Mouse (Mus musculus): Measurements from ENCODE around the gene Thoc6. TPM values are rescaled to one million over a fixed set of nuclear protein-coding genes. Genes with fewer than 3 reads are reported as not detected.

Gene Thoc6
- polyA plus RNA-seq (2012), result 85.4 and 101 TPM in 2 replicates

GRCm38 (mm10) chr17:23673424-23674073, at the start of gene Thoc6, which contains the start of gene Hcfc1r1:
Gene Thoc6, minus strand, starts transcription at chr17:23673882.
Gene Hcfc1r1, plus strand, starts transcription at chr17:23673596.

GRCm38 (mm10) chr17:23722376-23723125, 48.9 kb upstream of the Thoc6 start, which contains the start of gene 1520401A03Rik:
Gene 1520401A03Rik, minus strand, starts transcription at chr17:23722783.

GRCm38 (mm10) chr17:23683856-23684672, 10.4 kb upstream of the Thoc6 start, which contains the start of gene Cldn9:
Gene Cldn9, minus strand, starts transcription at chr17:23684026.

GRCm38 (mm10) chr17:23679127-23679835, 5.6 kb upstream of the Thoc6 start, which contains the start of gene Cldn6:
Gene Cldn6, plus strand, starts transcription at chr17:23679249.

GRCm38 (mm10) chr17:23677236-23677679, 3.6 kb upstream of the Thoc6 start, which contains the start of gene Tnfrsf12a:
Gene Tnfrsf12a, minus strand, starts transcription at chr17:23677468.

GRCm38 (mm10) chr17:23660117-23660875, 13.4 kb downstream of the Thoc6 start, which contains the start of gene Bicdl2:
Gene Bicdl2, plus strand, starts transcription at chr17:23660506.

GRCm38 (mm10) chr17:23644613-23645495, 28.8 kb downstream of the Thoc6 start, which contains the start of gene Mmp25:
Gene Mmp25, minus strand, starts transcription at chr17:23645277.

Other genes starting within 250 kb of the Thoc6 start
- not detected in 2 replicates for gene Vmn2r117, start 194.2 kb downstream of the Thoc6 start, polyA plus RNA-seq (2012)
- 14.9 and 16.4 TPM in 2 replicates for gene Zfp213, start 109.6 kb downstream of the Thoc6 start, polyA plus RNA-seq (2012)
- gene Zfp13, start 74.4 kb downstream of the Thoc6 start, polyA plus RNA-seq (2012), result 0.21 and 0.53 TPM in 2 replicates
- 0.04 TPM in 1 of 2 replicates, not detected in the other for gene Zscan10, start 73.0 kb downstream of the Thoc6 start, polyA plus RNA-seq (2012)
- gene Mmp25, start 28.6 kb downstream of the Thoc6 start, polyA plus RNA-seq (2012), result 3.6 and 6.2 TPM in 2 replicates
- gene Bicdl2, start 13.4 kb downstream of the Thoc6 start, polyA plus RNA-seq (2012), result 0.12 TPM in 1 of 2 replicates, not detected in the other
- 198 and 201 TPM in 2 replicates for gene Hcfc1r1, start 286 bp downstream of the Thoc6 start, polyA plus RNA-seq (2012)
- gene Tnfrsf12a, start 3.6 kb upstream of the Thoc6 start, polyA plus RNA-seq (2012), result 59.9 and 90.1 TPM in 2 replicates
- not detected in 2 replicates for gene Cldn6, start 5.4 kb upstream of the Thoc6 start, polyA plus RNA-seq (2012)
- gene Cldn9, start 10.1 kb upstream of the Thoc6 start, polyA plus RNA-seq (2012), result not detected in 2 replicates
- gene 1520401A03Rik, start 48.9 kb upstream of the Thoc6 start, polyA plus RNA-seq (2012), result 0.04 TPM in 1 of 2 replicates, not detected in the other
- 234 and 248 TPM in 2 replicates for gene Pkmyt1, start 52.5 kb upstream of the Thoc6 start, polyA plus RNA-seq (2012)
- gene Paqr4, start 67.0 kb upstream of the Thoc6 start, polyA plus RNA-seq (2012), result 6.6 and 11.9 TPM in 2 replicates
- gene Kremen2, start 72.0 kb upstream of the Thoc6 start, polyA plus RNA-seq (2012), result 0.10 and 0.19 TPM in 2 replicates
- gene Flywch1, start 97.7 kb upstream of the Thoc6 start, polyA plus RNA-seq (2012), result 48.3 and 66.6 TPM in 2 replicates
- gene Flywch2, start 112.2 kb upstream of the Thoc6 start, polyA plus RNA-seq (2012), result 13.9 and 18.9 TPM in 2 replicates
- 226 and 408 TPM in 2 replicates for gene Srrm2, start 116.7 kb upstream of the Thoc6 start, polyA plus RNA-seq (2012)
- gene Elob, start 155.3 kb upstream of the Thoc6 start, polyA plus RNA-seq (2012), result 607 and 611 TPM in 2 replicates
- not detected in 2 replicates for gene Prss33, start 162.2 kb upstream of the Thoc6 start, polyA plus RNA-seq (2012)
- gene Prss32, start 170.0 kb upstream of the Thoc6 start, polyA plus RNA-seq (2012), result not detected in 2 replicates
- gene Prss41, start 170.3 kb upstream of the Thoc6 start, polyA plus RNA-seq (2012), result not detected in 2 replicates
- not detected in 2 replicates for gene Prss21, start 194.2 kb upstream of the Thoc6 start, polyA plus RNA-seq (2012)
- not detected in 2 replicates for gene Dcpp1, start 207.0 kb upstream of the Thoc6 start, polyA plus RNA-seq (2012)
- gene Dcpp2, start 207.0 kb upstream of the Thoc6 start, polyA plus RNA-seq (2012), result not detected in 2 replicates
- gene Dcpp3, start 243.6 kb upstream of the Thoc6 start, polyA plus RNA-seq (2012), result not detected in 2 replicates